Mouse (Mus musculus) embryonic facial prominence, embryonic 15.5 days (tissue): ENCODE measurements at regions not wholly inside any gene's neighbourhood (a gene's known extent, or its start where the extent isn't known, plus 50 kb on each side); places are given as distances from the start of the nearest gene placed in this dataset.

Experiments
- ATAC-seq: fragments of 200-750 bp; cut with Nextera tagmentation; 2 replicates; pipeline ENCODE4 v1.8.0; 2017; ENCODE audit warnings: low read depth, moderate TSS enrichment; ENCODE audit not compliant: insufficient number of reproducible peaks, low FRiP score, low TSS enrichment
- H3K27ac ChIP-seq: fragments of 300-500 bp; sonication (generic); replicated peaks from 2 replicates; pipeline ENCODE4 v1.5.1; 2015; ENCODE audit warnings: mild to moderate bottlenecking, inconsistent platforms
- H3K27me3 ChIP-seq: fragments of 300-500 bp; sonication (generic); 2 replicates; pipeline ENCODE4 v1.6.1; 2015; ENCODE audit warnings: inconsistent platforms
- H3K36me3 ChIP-seq: fragments of 300-500 bp; sonication (generic); 2 replicates; pipeline ENCODE4 v1.6.1; 2015; ENCODE audit warnings: mild to moderate bottlenecking, inconsistent platforms
- H3K4me1 ChIP-seq: fragments of 300-500 bp; sonication (generic); 2 replicates; pipeline ENCODE4 v1.6.1; 2015; ENCODE audit warnings: inconsistent platforms
- H3K4me2 ChIP-seq: fragments of 300-500 bp; sonication (generic); replicated peaks from 2 replicates; pipeline ENCODE4 v1.6.1; 2015; ENCODE audit warnings: mild to moderate bottlenecking, inconsistent platforms
- H3K4me3 ChIP-seq: fragments of 300-500 bp; sonication (generic); replicated peaks from 2 replicates; pipeline ENCODE4 v1.5.1; 2015; ENCODE audit warnings: mild to moderate bottlenecking, inconsistent platforms
- H3K9ac ChIP-seq: fragments of 300-500 bp; sonication (generic); 2 replicates; pipeline ENCODE4 v1.6.1; 2015; ENCODE audit warnings: inconsistent platforms
- H3K9me3 ChIP-seq: fragments of 300-500 bp; sonication (generic); replicated peaks from 2 replicates; pipeline ENCODE4 v1.6.1; 2016; ENCODE audit warnings: inconsistent platforms
- WGBS: fragments of 180-500 bp; shearing (Covaris S2); methylation state at CpG from one replicate; pipeline ENCODE4 v1.1.7; 2015; 5-methylcytosine and 5-hydroxymethylcytosine counted together

DNA sequence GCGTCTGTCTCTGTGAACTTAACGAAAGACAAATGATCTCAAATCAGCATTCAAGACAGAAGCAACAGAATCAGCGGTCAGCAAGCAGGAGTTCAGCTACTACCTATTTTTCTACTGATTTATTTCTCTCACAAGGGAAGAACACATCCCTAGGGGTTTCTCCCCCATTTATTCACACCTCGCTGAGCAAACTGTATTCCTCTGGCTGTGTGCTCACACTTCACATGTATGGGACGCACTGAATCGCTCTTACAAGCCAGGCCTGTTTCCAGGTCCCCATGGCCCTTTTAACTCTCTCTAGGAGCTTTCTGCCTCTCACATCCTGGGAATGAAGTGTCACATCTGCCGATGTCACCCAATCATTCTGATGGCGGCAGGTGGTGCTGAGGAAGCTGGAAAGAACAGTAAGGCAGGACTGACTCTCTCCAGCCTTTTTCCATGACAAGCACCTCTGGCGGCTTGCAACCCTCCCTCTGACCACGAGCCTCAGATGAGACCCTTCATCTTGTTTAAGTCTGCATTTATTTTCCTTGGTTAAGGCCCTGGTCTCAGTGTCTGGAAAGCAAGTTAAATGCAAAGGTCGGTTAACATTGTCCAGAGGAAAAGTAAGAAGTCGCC, 350.3 kb downstream of the 1500009L16Rik start:
- 65% methylated on average over 12 of the region's 12 CpGs for WGBS
- Histone ChIP-seq H3K27me3 (no peaks in the 10 kb centered on the region), H3K4me2 (no peak overlapping the region), H3K36me3 (no peaks in the 10 kb centered on the region), H3K4me3 (no peak overlapping the region), H3K4me1 (no peaks in the 10 kb centered on the region; the same call in 1 of the 2 replicates), H3K9me3 (0 out of 2 replicates have a peak, but pooled peaks cover 5% of the 10 kb centered on the region), H3K27ac (no peak overlapping the region), H3K9ac (no peak overlapping the region)
- no peak for ATAC-seq

DNA sequence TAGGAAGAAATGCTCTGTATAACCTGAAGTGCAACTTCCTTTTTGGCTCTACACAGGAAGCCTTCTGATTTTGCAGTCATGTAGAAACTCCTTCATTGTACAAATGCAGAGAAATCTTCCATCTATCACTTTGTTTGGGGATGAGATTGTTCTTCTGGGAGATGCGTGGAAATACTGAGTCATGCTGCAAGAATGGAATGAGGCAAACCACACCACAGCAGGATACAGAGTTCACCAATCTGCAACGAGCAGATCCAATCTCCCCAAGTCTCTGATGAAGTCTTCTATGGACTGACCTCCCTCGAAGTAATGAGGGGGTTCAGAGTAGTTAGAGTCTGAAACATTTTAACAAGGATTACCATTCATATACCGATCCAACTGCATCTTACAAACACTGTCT, 352.9 kb downstream of the 1500009L16Rik start:
- no peak overlapping the region for H3K4me3 ChIP-seq
- 0 out of 2 replicates have a peak, but pooled peaks cover 5% of the 10 kb centered on the region for H3K9me3 ChIP-seq
- no peaks in the 10 kb centered on the region for H3K36me3 ChIP-seq
- no peak overlapping the region for H3K27ac ChIP-seq
- ATAC-seq: no peak
- no peak overlapping the region for H3K9ac ChIP-seq
- H3K27me3 ChIP-seq: no peaks in the 10 kb centered on the region
- 36% methylated on average over 4 of the region's 4 CpGs for WGBS
- no peak overlapping the region for H3K4me2 ChIP-seq
- peaks cover under 1% of the 10 kb centered on the region; the same call in 1 of the 2 replicates for H3K4me1 ChIP-seq

DNA sequence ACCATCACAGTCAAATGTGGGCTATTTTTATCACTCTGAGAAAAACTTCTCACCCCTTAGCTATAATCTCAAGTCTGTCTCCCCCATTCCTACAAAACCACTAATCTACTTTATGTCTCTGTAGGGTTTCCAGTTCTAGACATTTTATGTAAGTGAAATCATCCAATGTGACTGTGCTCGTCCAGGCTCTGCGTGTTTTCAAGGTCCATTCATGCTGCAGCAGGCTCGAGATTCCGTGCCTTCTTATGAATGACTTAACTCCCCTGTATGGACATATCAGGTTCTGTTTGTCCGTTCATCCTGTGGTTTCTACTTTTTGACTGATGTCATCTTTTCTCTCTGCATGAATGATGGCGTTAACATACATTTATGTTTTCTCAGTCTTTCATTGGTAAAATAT, 357.6 kb downstream of the 1500009L16Rik start:
- H3K9me3 ChIP-seq: 0 out of 2 replicates have a peak, but pooled peaks cover 5% of the 10 kb centered on the region
- no peak overlapping the region for H3K4me2 ChIP-seq
- ATAC-seq: no peak
- peaks cover 13% of the 10 kb centered on the region for H3K4me1 ChIP-seq
- no peaks in the 10 kb centered on the region for H3K36me3 ChIP-seq
- H3K9ac ChIP-seq: no peak overlapping the region
- H3K4me3 ChIP-seq: no peak overlapping the region
- H3K27me3 ChIP-seq: no peaks in the 10 kb centered on the region
- 48% methylated on average over 6 of the region's 6 CpGs for WGBS
- H3K27ac ChIP-seq: no peak overlapping the region

DNA sequence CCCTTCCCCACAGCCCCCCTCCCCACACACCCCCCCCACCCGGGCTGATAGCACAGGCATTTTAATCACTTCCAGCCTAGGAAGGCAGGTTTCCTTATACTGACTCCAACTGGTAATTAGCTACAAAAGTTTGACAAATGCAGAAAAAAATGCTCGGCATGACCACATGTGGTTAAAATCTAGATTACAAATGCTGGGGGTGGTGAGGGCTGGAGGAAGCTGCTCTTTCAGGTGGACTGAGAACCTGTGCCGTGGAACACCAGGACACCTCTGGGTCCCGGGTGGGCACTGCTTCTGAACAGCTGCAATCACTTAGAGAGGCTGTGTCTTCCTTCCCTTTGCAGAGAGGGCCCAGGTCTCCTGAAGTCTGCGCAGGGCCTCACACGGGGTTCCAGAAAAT, 358.7 kb downstream of the Nuak1 start:
- H3K9ac ChIP-seq: no peak overlapping the region
- H3K27me3 ChIP-seq: no peaks in the 10 kb centered on the region; the same call in 1 of the 2 replicates
- no peak overlapping the region for H3K4me2 ChIP-seq
- H3K4me1 ChIP-seq: peaks cover 13% of the 10 kb centered on the region
- 20% methylated on average over 6 of the region's 6 CpGs for WGBS
- H3K4me3 ChIP-seq: no peak overlapping the region
- 0 out of 2 replicates have a peak, but pooled peaks cover 5% of the 10 kb centered on the region for H3K9me3 ChIP-seq
- no peak overlapping the region for H3K27ac ChIP-seq
- no peaks in the 10 kb centered on the region for H3K36me3 ChIP-seq
- ATAC-seq: no peak

DNA sequence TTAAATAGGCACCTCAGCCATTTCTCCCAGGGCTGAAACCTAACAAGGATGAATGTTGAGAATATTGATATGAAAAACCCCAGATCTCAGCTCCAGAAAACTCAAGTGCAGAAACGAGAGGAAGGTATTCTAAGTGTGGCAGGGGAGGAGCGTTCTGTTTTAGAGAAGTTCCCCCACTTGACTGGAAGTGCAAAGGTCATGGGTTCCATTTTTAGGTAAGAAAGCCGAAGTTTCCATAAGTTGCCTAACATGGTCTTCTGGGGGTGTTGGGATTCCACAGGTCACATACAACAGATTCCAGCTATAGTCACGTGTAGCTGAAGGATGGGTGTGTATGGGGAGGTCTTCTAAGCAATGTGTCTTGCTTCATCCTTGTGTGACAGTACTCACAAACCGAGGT, 352.9 kb downstream of the Nuak1 start:
- ATAC-seq: no peak
- Histone ChIP-seq H3K36me3 (no peaks in the 10 kb centered on the region), H3K27ac (no peak overlapping the region), H3K9me3 (no peaks in the 10 kb centered on the region), H3K4me3 (no peak overlapping the region), H3K4me1 (0 out of 2 replicates have a peak, but pooled peaks cover 3% of the 10 kb centered on the region), H3K27me3 (peaks cover 5% of the 10 kb centered on the region), H3K4me2 (no peak overlapping the region), H3K9ac (no peak overlapping the region)
- WGBS: 81% methylated on average over 5 of the region's 5 CpGs

DNA sequence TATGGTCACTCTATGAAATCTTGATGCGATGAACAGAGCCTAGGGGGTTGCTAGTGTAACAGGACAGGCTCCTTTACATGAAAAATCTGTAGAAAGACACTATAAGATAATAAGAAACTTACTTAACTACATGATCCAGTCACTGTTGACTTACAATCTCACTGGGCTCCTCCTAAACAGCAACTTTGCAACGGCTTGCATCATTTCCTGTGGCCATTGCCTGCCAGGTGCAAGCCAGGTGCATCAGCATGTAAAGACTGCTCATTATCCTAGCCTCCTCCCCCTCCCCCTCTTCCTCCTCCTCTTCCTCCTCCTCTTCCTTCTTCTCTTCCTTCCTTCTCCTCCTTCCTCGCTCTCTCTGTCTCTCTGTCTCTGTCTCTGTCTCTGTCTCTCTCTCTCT, 352.5 kb downstream of the Nuak1 start:
- Histone ChIP-seq H3K27me3 (peaks cover 5% of the 10 kb centered on the region), H3K4me1 (0 out of 2 replicates have a peak, but pooled peaks cover 3% of the 10 kb centered on the region), H3K4me3 (no peak overlapping the region), H3K36me3 (no peaks in the 10 kb centered on the region), H3K4me2 (no peak overlapping the region), H3K27ac (no peak overlapping the region), H3K9ac (no peak overlapping the region), H3K9me3 (no peaks in the 10 kb centered on the region)
- ATAC-seq: no peak
- 82% methylated on average over 3 of the region's 3 CpGs for WGBS

DNA sequence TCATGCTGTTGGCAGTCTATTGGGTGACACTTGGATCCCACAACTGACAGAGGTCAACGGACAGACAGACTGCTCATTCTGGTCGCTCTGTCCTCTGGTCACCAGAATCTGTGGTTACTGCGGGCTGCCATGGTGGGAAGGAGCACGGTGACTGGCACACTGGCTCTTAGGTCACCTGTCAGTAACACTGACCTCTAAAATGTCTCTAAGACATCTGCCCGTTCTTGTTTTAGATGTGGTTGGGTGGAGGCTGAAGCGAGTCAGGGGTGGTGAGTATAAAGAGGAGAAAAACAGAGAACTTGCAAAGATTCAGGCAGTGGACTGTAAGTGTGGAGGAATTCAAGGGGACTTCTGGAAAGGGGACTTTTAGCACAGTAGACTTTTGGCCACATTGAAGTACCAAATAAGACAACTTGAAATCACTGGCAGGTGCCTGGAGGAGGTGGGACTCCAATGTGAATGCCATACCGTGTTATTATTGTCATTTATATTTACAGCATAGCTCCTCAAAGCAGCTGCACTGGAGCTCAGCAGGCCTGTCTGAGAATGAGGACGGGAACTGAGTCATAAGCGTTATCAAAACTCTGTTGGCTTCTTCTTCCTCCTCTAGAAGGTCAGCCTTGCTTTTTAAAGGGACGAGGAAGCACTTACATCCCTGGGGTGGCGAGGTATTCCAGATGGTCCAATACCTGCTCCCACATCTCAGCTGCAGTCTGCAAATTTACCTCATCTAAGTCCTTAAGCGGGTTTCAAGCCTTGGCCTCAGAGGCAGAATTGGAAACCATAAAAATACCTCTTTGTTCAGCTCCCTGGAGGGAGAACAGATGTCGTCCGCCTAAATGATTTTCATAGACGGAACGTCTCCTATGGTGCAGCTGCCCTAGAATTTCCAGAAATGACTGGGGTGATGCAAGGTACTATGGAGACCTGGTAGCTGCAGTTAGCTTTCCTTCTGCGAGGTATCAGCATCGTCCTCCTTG, 351.3 kb downstream of the Nuak1 start:
- no peaks in the 10 kb centered on the region for H3K36me3 ChIP-seq
- H3K27me3 ChIP-seq: peaks cover 5% of the 10 kb centered on the region
- no peak overlapping the region for H3K9ac ChIP-seq
- 67% methylated on average over 18 of the region's 18 CpGs for WGBS
- H3K27ac ChIP-seq: no peak overlapping the region
- ATAC-seq: no peak
- peaks cover 7% of the 10 kb centered on the region; the same call in 1 of the 2 replicates for H3K4me1 ChIP-seq
- H3K4me3 ChIP-seq: no peak overlapping the region
- no peak overlapping the region for H3K4me2 ChIP-seq
- H3K9me3 ChIP-seq: no peaks in the 10 kb centered on the region

DNA sequence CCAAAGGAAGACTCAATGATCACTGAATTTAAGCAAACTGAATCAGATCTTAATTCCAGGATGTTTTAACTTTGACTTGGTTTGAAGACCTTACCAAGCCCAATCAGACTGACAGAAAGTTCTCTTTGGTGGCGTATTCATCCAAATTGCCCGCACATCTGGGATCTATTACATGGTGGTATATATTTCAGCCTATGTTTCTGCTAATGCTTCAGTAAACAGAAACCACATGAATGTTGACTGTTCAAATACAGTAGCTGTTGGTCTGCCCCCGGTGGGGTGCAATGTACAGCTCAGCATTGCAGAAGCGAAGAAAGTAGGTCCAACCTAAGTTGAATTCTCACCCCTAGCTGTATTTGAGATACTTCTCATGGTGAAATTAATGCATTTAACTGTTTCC, 346.5 kb downstream of the Nuak1 start:
- no peak overlapping the region for H3K9ac ChIP-seq
- H3K4me1 ChIP-seq: peaks cover 11% of the 10 kb centered on the region

DNA sequence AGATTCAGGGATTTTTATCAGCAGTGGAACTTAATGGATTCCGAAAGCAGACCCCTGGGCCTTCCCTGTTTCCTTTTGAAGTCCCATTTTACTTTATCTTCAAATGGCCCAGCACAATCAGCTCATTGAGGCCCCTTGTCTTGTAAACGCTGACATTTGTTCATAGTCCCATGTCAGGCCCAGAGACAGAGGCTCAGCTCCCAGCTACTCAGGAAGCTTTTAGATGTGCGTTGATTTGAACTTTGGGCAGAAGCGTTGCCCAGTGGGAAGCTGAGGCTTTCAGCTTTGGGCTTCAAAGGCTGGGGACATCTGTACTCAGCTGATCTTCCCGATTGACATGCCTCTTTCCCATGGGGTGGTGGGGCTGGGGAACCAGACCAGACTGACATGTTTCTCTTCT, 343.2 kb downstream of the Nuak1 start:
- no peak overlapping the region for H3K4me3 ChIP-seq
- peaks cover 31% of the 10 kb centered on the region for H3K27me3 ChIP-seq
- 51% methylated on average over 5 of the region's 5 CpGs for WGBS
- H3K36me3 ChIP-seq: no peaks in the 10 kb centered on the region
- no peak overlapping the region for H3K9ac ChIP-seq
- ATAC-seq: no peak
- peaks cover 15% of the 10 kb centered on the region for H3K4me1 ChIP-seq
- no peak overlapping the region for H3K4me2 ChIP-seq
- no peaks in the 10 kb centered on the region for H3K9me3 ChIP-seq
- H3K27ac ChIP-seq: no peak overlapping the region

More for the DNA sequence above, 346.5 kb downstream of the Nuak1 start:
- Histone ChIP-seq H3K27me3 (peaks cover 25% of the 10 kb centered on the region), H3K4me3 (no peak overlapping the region), H3K36me3 (no peaks in the 10 kb centered on the region), H3K4me2 (no peak overlapping the region), H3K9me3 (no peaks in the 10 kb centered on the region), H3K27ac (no peak overlapping the region)
- 0 out of 2 replicates have a peak, but pooled peaks have one; percentile 54 for ATAC-seq
- 42% methylated on average over 4 of the region's 4 CpGs for WGBS

DNA sequence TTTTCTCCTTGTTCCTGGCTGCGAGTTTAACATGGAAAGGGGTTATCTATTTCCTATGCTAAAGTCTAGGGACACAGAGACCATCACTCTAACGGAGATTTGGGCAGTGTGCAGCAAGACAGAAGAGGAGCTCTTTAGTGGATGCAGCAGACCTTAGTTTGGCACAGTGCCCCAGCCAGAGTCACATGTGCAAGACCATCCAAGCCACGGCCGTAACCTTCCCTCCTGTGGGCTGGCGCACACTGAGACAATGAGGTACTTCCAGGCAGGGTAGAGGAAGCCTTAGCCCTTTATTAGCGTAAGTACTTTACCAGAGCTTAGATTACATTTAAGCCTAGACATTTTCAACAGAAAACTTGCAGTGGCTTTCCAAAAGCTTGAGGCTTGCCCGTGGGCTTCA, 336.4 kb downstream of the Nuak1 start:
- WGBS: 67% methylated on average over 7 of the region's 7 CpGs
- no peaks in the 10 kb centered on the region for H3K36me3 ChIP-seq

DNA sequence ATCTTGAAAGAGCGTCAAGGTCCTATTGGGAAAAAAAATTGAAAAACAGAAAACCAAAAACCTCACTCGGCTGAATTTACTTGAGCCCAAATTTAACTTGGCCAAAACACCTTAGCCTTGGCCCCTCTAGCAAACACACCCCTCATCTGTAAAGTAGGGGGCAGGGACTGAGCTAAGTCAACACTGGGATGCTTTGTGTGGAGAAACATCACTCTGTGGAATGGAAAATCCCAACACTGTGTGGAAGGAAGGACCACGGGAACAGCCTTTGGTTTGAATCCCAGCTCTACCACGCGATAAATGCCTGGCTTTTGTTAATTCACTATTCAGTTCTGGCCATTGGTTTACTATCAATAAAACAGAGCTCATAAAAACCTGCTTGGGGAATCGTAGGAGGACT, 335.8 kb downstream of the Nuak1 start:
- no peak for ATAC-seq

More for the DNA sequence above, 336.4 kb downstream of the Nuak1 start:
- H3K4me1 ChIP-seq: peaks cover 6% of the 10 kb centered on the region
- no peak for ATAC-seq
- H3K27me3 ChIP-seq: peaks cover 10% of the 10 kb centered on the region; the same call in 1 of the 2 replicates
- H3K9ac ChIP-seq: no peak overlapping the region
- no peak overlapping the region; the same call in 1 of the 2 replicates for H3K27ac ChIP-seq
- H3K9me3 ChIP-seq: no peaks in the 10 kb centered on the region
- no peak overlapping the region for H3K4me3 ChIP-seq
- no peak overlapping the region for H3K4me2 ChIP-seq

More for the DNA sequence above, 335.8 kb downstream of the Nuak1 start:
- Histone ChIP-seq H3K27ac (peak overlapping the region; percentile 13; the same call in 1 of the 2 replicates), H3K36me3 (no peaks in the 10 kb centered on the region), H3K4me3 (no peak overlapping the region), H3K9me3 (no peaks in the 10 kb centered on the region), H3K4me1 (peaks cover 6% of the 10 kb centered on the region), H3K9ac (no peak overlapping the region), H3K27me3 (peaks cover 4% of the 10 kb centered on the region; the same call in 1 of the 2 replicates), H3K4me2 (no peak overlapping the region)
- 79% methylated on average over 6 of the region's 6 CpGs for WGBS
